ENCODE assay signal across 21 mouse cellular contexts in genomic region chr6:134951364-134951763, GRCm38 (mm10). TPM values are rescaled to one million over a fixed set of nuclear protein-coding genes. Genes with fewer than 3 reads are reported as not detected.
DNase-seq lines count a peak whose midpoint lies in the region; ATAC-seq and TF ChIP-seq lines count a peak whose summit lies in the region.
"Had no signal": no experiment of that assay in that cellular context is flagged by ENCODE, and none has a peak within 500 bp of the region (broad histone marks: within the 10 kb centered on the region; RNA-seq: fewer than 3 reads in every experiment).

No protein-coding gene starts in this region.

- peak; percentile 68 for ATAC-seq in liver, embryonic 14.5 days (ENCODE audit: insufficient read depth)
- peak; percentile 70 for ATAC-seq in megakaryocyte progenitor cell, adult 5-6 weeks (replicated peaks; ENCODE audit: poor library complexity)
- no peak for ATAC-seq in kidney, embryonic 16.5 days (ENCODE audit: low FRiP score, low TSS enrichment)
- ATAC-seq: activated CD4-positive, CD25-positive, alpha-beta regulatory T cell, adult 4 months; forebrain, embryonic 15.5 days; hindbrain, embryonic 16.5 days; inflammation-experienced regulatory T-cells, adult 6 months; Patski had no signal

- WGBS in liver, embryonic 14.5 days (ENCODE audit: insufficient replicate concordance), result 14% methylated on average over 5 of the region's 5 CpGs
- 93% methylated on average over 5 of the region's 5 CpGs for WGBS in kidney, embryonic 16.5 days

- H3K27me3 ChIP-seq in MEL (ENCODE audit: control insufficient read depth in 1 of 2, insufficient read depth in 2 of 2, low read length in 2 of 2), result no peaks in the 10 kb centered on the region
- no peaks in the 10 kb centered on the region for H3K27me3 ChIP-seq in liver, embryonic 14.5 days (ENCODE audit: control insufficient read depth, insufficient read depth, low read length)
- no peaks in the 10 kb centered on the region for H3K27me3 ChIP-seq in kidney, embryonic 16.5 days (ENCODE audit: insufficient read depth, low read length)
- H3K27me3 ChIP-seq: embryonic facial prominence, embryonic 12.5 days; forebrain, embryonic 15.5 days; hindbrain, embryonic 12.5 days; Patski had no signal

- H3K27ac ChIP-seq in MEL (ENCODE audit: control insufficient read depth, low read depth, low read length), result peak overlapping the region; percentile 98
- H3K27ac ChIP-seq in liver, embryonic 14.5 days, result no peak overlapping the region
- no peak overlapping the region for H3K27ac ChIP-seq in kidney, embryonic 16.5 days (ENCODE audit: low read length)
- H3K27ac ChIP-seq: embryonic facial prominence, embryonic 12.5 days; forebrain, embryonic 15.5 days; heart, adult 2 months; hindbrain, embryonic 12.5 days had no signal

- TF ChIP-seq EP300 in MEL (IDR thresholded peaks at IDR 0.05; ENCODE audit: low read depth in 1 of 2, low read length in 2 of 2), result peak; percentile 97 to 98
- TF ChIP-seq EP300 in liver, embryonic 14.5 days (IDR thresholded peaks at IDR 0.05; ENCODE audit: low read depth), result 0 out of 2 replicates have a peak, but pooled peaks have one; percentile 43

- no peaks in the 10 kb centered on the region for H3K9me3 ChIP-seq in MEL (replicated peaks; ENCODE audit: insufficient read depth, low read length)
- no peaks in the 10 kb centered on the region for H3K9me3 ChIP-seq in liver, embryonic 14.5 days (ENCODE audit: control insufficient read depth, low read length)
- no peaks in the 10 kb centered on the region for H3K9me3 ChIP-seq in kidney, embryonic 16.5 days (ENCODE audit: low read length)
- H3K9me3 ChIP-seq: embryonic facial prominence, embryonic 12.5 days; forebrain, embryonic 15.5 days; hindbrain, embryonic 12.5 days had no signal

- peaks cover 14 to 39% of the 10 kb centered on the region in 2 experiments for H3K4me1 ChIP-seq in MEL (ENCODE audit: control insufficient read depth in 1 of 2, insufficient read depth in 2 of 2, low read length in 2 of 2)
- peaks cover 0 to 12% of the 10 kb centered on the region in 2 experiments; a peak in 3 of 4 replicates for H3K4me1 ChIP-seq in liver, embryonic 14.5 days (replicated peaks; ENCODE audit: control insufficient read depth in 2 of 2, insufficient read depth in 2 of 2, low read length in 1 of 2)
- H3K4me1 ChIP-seq in kidney, embryonic 16.5 days (ENCODE audit: insufficient read depth, low read length), result peaks cover 7% of the 10 kb centered on the region; the same call in 1 of the 2 replicates
- H3K4me1 ChIP-seq: embryonic facial prominence, embryonic 12.5 days had no signal

- no peaks in the 10 kb centered on the region for H3K79me2 ChIP-seq in MEL (ENCODE audit: control insufficient read depth, insufficient read depth, low read length, poor library complexity)

- DNase-seq in MEL (ENCODE audit: low read depth, low spot score), result peak; percentile 84
- DNase-seq in c-Kit-positive CD71-positive TER-119-negative erythroid progenitor cells, embryonic 14.5 days (ENCODE audit: low read depth), result peak; percentile 25
- no peak for DNase-seq in liver, embryonic 14.5 days (ENCODE audit: low read depth in 3 of 3, low spot score in 3 of 3)
- no peak for DNase-seq in urinary bladder, postnatal 4 days (ENCODE audit: low spot score in 2 of 2)
- DNase-seq in left cerebral cortex, adult 18-20 months (ENCODE audit: low spot score in 2 of 2), result no peak
- DNase-seq: adrenal gland, postnatal 14 days; cerebellum, adult 8-10 months; cerebellum, postnatal 14 days; gastrocnemius, postnatal 14 days; heart, adult 2 months; heart, postnatal 36 days had no signal

- H3K36me3 ChIP-seq in MEL (ENCODE audit: control insufficient read depth in 1 of 2, insufficient read depth in 2 of 2, low read length in 2 of 2), result peaks cover 3 to 34% of the 10 kb centered on the region in 2 experiments; a peak in 3 of 4 replicates
- peaks cover 37% of the 10 kb centered on the region for H3K36me3 ChIP-seq in liver, embryonic 14.5 days (replicated peaks; ENCODE audit: control insufficient read depth, insufficient read depth, low read depth)
- H3K36me3 ChIP-seq in kidney, embryonic 16.5 days (ENCODE audit: insufficient read depth, low read length), result 0 out of 2 replicates have a peak, but pooled peaks cover 2% of the 10 kb centered on the region
- H3K36me3 ChIP-seq: embryonic facial prominence, embryonic 12.5 days; forebrain, embryonic 15.5 days had no signal

- TF ChIP-seq CTCF in MEL (IDR thresholded peaks at IDR 0.05 in 2 of 3, conservative IDR thresholded peaks at IDR 0.05 in 1 of 3; ENCODE audit: control insufficient read depth in 1 of 3, insufficient read depth in 1 of 3, low read depth in 2 of 3, low read length in 3 of 3, poor library complexity in 1 of 3, severe bottlenecking in 1 of 3), result no peak
- TF ChIP-seq CTCF in liver, embryonic 14.5 days (IDR thresholded peaks at IDR 0.05; ENCODE audit: low read depth), result no peak

- TF ChIP-seq RAD21 in MEL (IDR thresholded peaks at IDR 0.05; ENCODE audit: low read depth, low read length), result no peak

- no peak overlapping the region for H3K4me2 ChIP-seq in liver, embryonic 14.5 days (ENCODE audit: low read depth)
- no peak overlapping the region for H3K4me2 ChIP-seq in kidney, embryonic 16.5 days (replicated peaks; ENCODE audit: low read depth, low read length)
- H3K4me2 ChIP-seq: embryonic facial prominence, embryonic 12.5 days; forebrain, embryonic 15.5 days; heart, embryonic 11.5 days; hindbrain, embryonic 12.5 days had no signal

- peak overlapping the region; percentile 49 for H3K9ac ChIP-seq in MEL (ENCODE audit: control insufficient read depth, low read depth, low read length, poor library complexity, severe bottlenecking)
- no peak overlapping the region for H3K9ac ChIP-seq in liver, embryonic 14.5 days (replicated peaks)
- no peak overlapping the region for H3K9ac ChIP-seq in kidney, embryonic 16.5 days (replicated peaks; ENCODE audit: low read length)
- H3K9ac ChIP-seq: embryonic facial prominence, embryonic 12.5 days; forebrain, embryonic 15.5 days; hindbrain, embryonic 12.5 days had no signal

- peak in 1 of 2 experiments; percentile 39; a peak in 1 of 4 replicates for TF ChIP-seq POLR2A in MEL (IDR thresholded peaks at IDR 0.05; ENCODE audit: control insufficient read depth in 1 of 2, insufficient read depth in 1 of 2, low read depth in 1 of 2, low read length in 2 of 2, poor library complexity in 1 of 2)

- peak overlapping the region in 1 of 2 experiments; percentile 31; a peak in 3 of 4 replicates for H3K4me3 ChIP-seq in MEL (ENCODE audit: control insufficient read depth in 1 of 2, insufficient read depth in 1 of 2, low read depth in 2 of 2, low read length in 2 of 2)
- H3K4me3 ChIP-seq in liver, embryonic 14.5 days (ENCODE audit: insufficient read depth in 1 of 2, low read depth in 2 of 2, low read length in 2 of 2), result no peak overlapping the region
- no peak overlapping the region for H3K4me3 ChIP-seq in kidney, embryonic 16.5 days (ENCODE audit: low read length)
- H3K4me3 ChIP-seq: embryonic facial prominence, embryonic 12.5 days; forebrain, embryonic 15.5 days; heart, adult 2 months; hindbrain, embryonic 12.5 days had no signal

TF ChIP-seq in MEL, 35 proteins besides CTCF, POLR2A, EP300 and RAD21 (continues in another document):
- TF ChIP-seq ZMIZ1 (IDR thresholded peaks at IDR 0.05; ENCODE audit: low read depth, low read length), result no peak
- TF ChIP-seq MXI1 (IDR thresholded peaks at IDR 0.05; ENCODE audit: low read depth, low read length), result peak; percentile 37
- TF ChIP-seq POLR2AphosphoS2 (IDR thresholded peaks at IDR 0.05; ENCODE audit: low read length), result 0 out of 2 replicates have a peak, but pooled peaks have one; percentile 27
- no peak for TF ChIP-seq ZC3H11A (IDR thresholded peaks at IDR 0.05; ENCODE audit: low read depth, low read length)
- TF ChIP-seq ELF1 (IDR thresholded peaks at IDR 0.05; ENCODE audit: low read depth, low read length), result peak; percentile 84
- TF ChIP-seq TBP (IDR thresholded peaks at IDR 0.05; ENCODE audit: low read depth, low read length), result peak; percentile 54; the same call in 1 of the 2 replicates
- peak; percentile 83 for TF ChIP-seq MYB (IDR thresholded peaks at IDR 0.05; ENCODE audit: low read depth, low read length)
- TF ChIP-seq ZKSCAN1 (IDR thresholded peaks at IDR 0.05; ENCODE audit: low read depth, low read length), result no peak

RNA-seq across cellular contexts. Expression of gene Apold1, which starts 30.2 kb away (rescaled TPM):
- 0.07 and 0.12 TPM in 2 replicates for total RNA-seq in MEL (2012; rRNA removed)
- polyA plus RNA-seq in MEL (2012; ENCODE audit: insufficient read depth in 1 of 2, insufficient read length in 2 of 2, low read depth in 1 of 2, low replicate concordance in 2 of 2, missing spikeins in 1 of 2), result under 1 TPM in 1 of 2 experiments, not detected in 1; 0.08 TPM
- polyA plus RNA-seq in liver, embryonic 14.5 days (2012; rRNA removed), result 0.78 and 0.95 TPM in 2 replicates
- polyA plus RNA-seq in liver, embryonic 14.5 days (2014; fragmentation: Nextera tagmentation; extraction: Ambion mirVana), result 1.6 and 2.2 TPM in 2 replicates
- total RNA-seq in megakaryocyte progenitor cell, adult 5-6 weeks (2015), result 0.05 TPM in 1 of 2 replicates, not detected in the other
- 0.10 TPM in 1 of 2 replicates, not detected in the other for total RNA-seq in megakaryocyte progenitor cell, adult 5-6 weeks (2017)
- 1 to 10 TPM; 4.6 to 4.8 TPM for total RNA-seq in left cerebral cortex, adult 18-20 months (2021)
- polyA plus RNA-seq in kidney, embryonic 16.5 days (2015; fragmentation: Nextera tagmentation; extraction: Ambion mirVana), result 3.7 and 4.4 TPM in 2 replicates

RNA-seq across cellular contexts. Expression of gene Cdkn1b, which starts 31.2 kb away (rescaled TPM):
- total RNA-seq in MEL (2012; rRNA removed), result 7.7 and 12.0 TPM in 2 replicates
- polyA plus RNA-seq in MEL (2012; ENCODE audit: insufficient read depth in 1 of 2, insufficient read length in 2 of 2, low read depth in 1 of 2, low replicate concordance in 2 of 2, missing spikeins in 1 of 2), result 10 to 100 TPM in 1 of 2 experiments, not detected in 1; 21.2 TPM
- polyA plus RNA-seq in liver, embryonic 14.5 days (2012; rRNA removed), result 8.4 and 12.2 TPM in 2 replicates
- 11.7 and 12.6 TPM in 2 replicates for polyA plus RNA-seq in liver, embryonic 14.5 days (2014; fragmentation: Nextera tagmentation; extraction: Ambion mirVana)
- 20.1 and 21.1 TPM in 2 replicates for total RNA-seq in megakaryocyte progenitor cell, adult 5-6 weeks (2015)
- total RNA-seq in megakaryocyte progenitor cell, adult 5-6 weeks (2017), result 36.8 and 39.1 TPM in 2 replicates
- 10 to 100 TPM; 38.2 to 40.5 TPM for total RNA-seq in left cerebral cortex, adult 18-20 months (2021)
- 13.4 and 15.1 TPM in 2 replicates for polyA plus RNA-seq in kidney, embryonic 16.5 days (2015; fragmentation: Nextera tagmentation; extraction: Ambion mirVana)

RNA-seq across cellular contexts. Expression of gene Gpr19, which starts 53.0 kb away (rescaled TPM):
- total RNA-seq in MEL (2012; rRNA removed), result 8.4 and 9.0 TPM in 2 replicates
- 10 to 100 TPM in 1 of 2 experiments, not detected in 1; 11.7 TPM for polyA plus RNA-seq in MEL (2012; ENCODE audit: insufficient read depth in 1 of 2, insufficient read length in 2 of 2, low read depth in 1 of 2, low replicate concordance in 2 of 2, missing spikeins in 1 of 2)
- 4.4 and 4.7 TPM in 2 replicates for polyA plus RNA-seq in liver, embryonic 14.5 days (2012; rRNA removed)
- polyA plus RNA-seq in liver, embryonic 14.5 days (2014; fragmentation: Nextera tagmentation; extraction: Ambion mirVana), result 4.4 and 4.9 TPM in 2 replicates
- 7.7 and 12.8 TPM in 2 replicates for total RNA-seq in megakaryocyte progenitor cell, adult 5-6 weeks (2015)
- total RNA-seq in megakaryocyte progenitor cell, adult 5-6 weeks (2017), result 7.2 and 7.6 TPM in 2 replicates
- total RNA-seq in left cerebral cortex, adult 18-20 months (2021), result 10 to 100 TPM; 28.8 to 32.1 TPM
- polyA plus RNA-seq in kidney, embryonic 16.5 days (2015; fragmentation: Nextera tagmentation; extraction: Ambion mirVana), result 13.5 and 13.6 TPM in 2 replicates

Comparison
In these comparisons a context has a peak if more than half of its experiments do, and no peak if none do; other contexts are left out.
1. DNase-seq: peak in MEL (single experiment) and c-Kit-positive CD71-positive TER-119-negative erythroid progenitor cells, embryonic 14.5 days (single experiment); none in liver, embryonic 14.5 days (0 of 3), urinary bladder, postnatal 4 days (0 of 2) and left cerebral cortex, adult 18-20 months (0 of 2).